Mouse (Mus musculus) thymus, adult 18-20 months (tissue): ENCODE measurements at regions not wholly inside any gene's neighbourhood (a gene's known extent, or its start where the extent isn't known, plus 50 kb on each side); places are given as distances from the start of the nearest gene placed in this dataset.
A peak's percentile ranks its signal among the peaks of the same experiment; 100 is the strongest.

ENCODE experiments used
- DNase-seq, 2 experiments: peaks; one replicate each; pipeline ENCODE4 v3.0.0; 2022; ENCODE audit warnings: mixed read lengths in 2 of 2

DNA sequence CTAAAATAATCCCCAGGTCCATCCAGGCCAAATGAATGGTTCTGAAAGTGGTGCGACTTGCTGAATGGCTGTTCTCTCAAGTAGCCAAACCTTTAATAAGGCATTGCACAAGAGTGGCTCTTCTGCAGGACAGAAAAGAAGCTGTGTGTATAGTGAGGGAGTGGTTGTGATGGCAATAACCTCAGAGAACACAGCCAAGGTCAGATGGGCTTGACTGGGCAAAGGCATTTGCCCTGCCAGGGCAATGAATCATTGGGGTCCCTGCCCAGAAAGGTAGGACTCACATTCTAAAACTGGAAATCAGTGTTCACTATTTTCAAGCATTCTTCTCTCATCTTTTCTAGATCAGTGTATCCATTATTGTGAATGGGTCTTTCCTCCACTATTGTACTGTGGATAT is 295.4 kb upstream of the Usp25 start:
- no peak for DNase-seq

- DNase-seq, result peak in 1 of 2 experiments; percentile 30
These were observed 318.6 kb upstream of the Usp25 start for GRCm38 (mm10) chr16:76694913-76695312.

DNA sequence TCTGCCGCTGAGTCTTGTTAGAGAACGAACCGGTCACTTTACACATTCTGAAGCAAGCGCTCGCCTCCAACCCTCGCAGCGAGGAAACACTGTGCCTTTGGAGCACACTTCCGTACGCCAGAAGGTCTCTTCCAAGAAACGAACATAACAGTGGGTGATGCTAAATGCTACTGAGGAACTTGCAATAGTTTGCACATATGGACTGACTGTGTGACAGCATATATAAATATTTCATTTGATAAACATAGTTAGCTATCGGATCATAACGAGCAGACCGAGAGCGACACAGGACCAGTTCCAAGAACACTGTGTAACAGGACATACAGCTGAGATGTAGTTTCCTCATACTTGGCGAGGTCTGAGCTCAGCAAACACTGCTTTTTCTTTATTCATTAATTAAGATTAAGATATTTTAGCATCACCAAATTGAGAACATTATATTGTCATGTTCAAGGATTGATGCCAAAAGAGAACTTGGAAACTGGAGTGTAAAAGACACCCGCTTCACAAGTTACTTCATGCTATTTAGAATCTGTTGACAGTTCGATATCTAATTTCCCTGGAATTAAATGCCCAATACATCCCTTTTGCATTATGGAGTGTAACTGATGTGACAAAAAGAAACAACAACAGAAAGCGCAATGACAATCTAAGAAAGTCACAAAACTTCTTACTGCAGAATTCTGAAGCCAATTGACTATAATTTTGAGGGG is 314.3 kb upstream of the Nrip1 start:
- DNase-seq, result no peak

DNA sequence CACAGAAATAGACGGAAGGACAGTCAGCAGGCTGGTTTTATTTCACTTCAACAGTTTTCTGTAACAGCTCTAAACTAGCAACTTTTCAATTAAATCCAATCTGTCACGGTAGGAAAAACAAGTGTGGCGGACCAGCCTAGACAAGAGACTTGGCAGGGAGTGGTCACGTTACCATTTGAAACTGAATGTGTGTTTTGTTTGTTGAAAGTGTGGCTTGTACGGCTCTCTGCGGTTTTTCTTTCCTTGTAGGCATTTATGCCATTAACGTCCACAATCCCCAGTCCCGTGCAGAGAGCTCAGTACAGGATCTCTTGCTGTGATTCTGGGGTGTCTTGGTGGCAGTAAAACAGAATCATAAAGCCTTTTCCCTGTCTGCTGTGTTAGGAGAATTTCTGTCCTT is 311.9 kb upstream of the Nrip1 start:
- DNase-seq, result no peak

DNA sequence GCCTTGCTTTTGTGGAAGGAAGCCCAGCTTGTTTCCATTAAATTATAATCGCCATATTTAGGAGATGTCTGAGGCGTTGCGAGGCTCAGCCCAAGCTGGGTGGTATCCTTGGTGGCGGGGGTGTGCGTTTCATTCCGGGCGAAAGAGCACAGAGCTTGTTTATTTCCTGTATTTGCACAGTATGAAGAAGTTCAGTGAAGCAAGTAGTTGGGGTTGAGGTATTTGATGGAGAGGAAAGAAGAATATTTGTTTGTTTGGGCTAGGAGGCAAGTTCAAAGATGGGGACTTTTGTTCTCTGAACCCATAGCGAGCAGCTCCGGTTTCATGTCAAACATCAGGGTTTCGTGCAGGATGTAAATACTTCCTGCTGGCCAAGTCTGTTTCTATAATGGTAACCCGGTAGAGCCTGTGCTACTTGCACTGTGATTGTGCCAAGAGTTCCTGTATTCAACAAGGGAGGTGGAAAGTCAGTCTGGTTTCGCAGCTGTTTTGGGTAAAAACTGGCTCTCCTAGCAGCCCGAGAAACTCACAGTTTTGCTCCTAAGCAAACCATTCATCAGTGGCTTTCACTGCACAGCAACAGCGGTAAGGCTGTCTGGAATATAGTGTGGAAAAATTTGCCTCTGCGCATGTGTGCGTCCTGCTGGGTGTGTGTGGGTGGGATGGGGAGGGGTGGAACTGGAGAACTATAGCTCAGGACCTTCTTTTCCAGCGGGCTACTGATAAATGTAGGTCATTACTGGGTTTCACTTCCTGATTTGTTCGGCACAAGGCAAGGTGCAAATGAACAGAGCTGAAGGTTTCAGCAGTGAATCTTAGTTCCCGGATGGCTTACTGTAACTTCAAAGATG is 306.7 kb upstream of the Nrip1 start:
- DNase-seq, result peak; percentile 6 to 38

- DNase-seq, result no peak
These were observed 305.3 kb upstream of the Nrip1 start for GRCm38 (mm10) chr16:76678885-76679284.

DNA sequence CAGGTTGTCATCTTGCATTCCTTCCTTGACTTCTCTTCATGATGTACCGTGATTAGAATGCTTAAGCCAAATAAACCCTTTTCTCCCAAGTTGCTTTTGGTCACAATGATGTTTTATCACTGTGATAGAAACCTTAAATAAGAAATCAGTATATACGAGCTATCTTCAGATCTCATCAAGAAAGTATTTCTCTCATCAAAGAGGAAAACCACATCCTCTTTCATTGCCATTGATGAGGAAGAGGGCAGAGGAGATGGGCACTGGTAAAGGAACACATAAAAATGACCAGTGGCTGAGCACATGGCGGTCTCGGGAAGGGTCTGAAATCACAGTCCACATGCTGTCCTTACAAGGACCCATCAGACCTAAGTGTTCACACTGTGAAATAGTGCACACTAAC is 296.2 kb upstream of the Nrip1 start:
- no peak for DNase-seq

- no peak for DNase-seq
These were observed 293.4 kb upstream of the Nrip1 start for GRCm38 (mm10) chr16:76667046-76667445.

DNA sequence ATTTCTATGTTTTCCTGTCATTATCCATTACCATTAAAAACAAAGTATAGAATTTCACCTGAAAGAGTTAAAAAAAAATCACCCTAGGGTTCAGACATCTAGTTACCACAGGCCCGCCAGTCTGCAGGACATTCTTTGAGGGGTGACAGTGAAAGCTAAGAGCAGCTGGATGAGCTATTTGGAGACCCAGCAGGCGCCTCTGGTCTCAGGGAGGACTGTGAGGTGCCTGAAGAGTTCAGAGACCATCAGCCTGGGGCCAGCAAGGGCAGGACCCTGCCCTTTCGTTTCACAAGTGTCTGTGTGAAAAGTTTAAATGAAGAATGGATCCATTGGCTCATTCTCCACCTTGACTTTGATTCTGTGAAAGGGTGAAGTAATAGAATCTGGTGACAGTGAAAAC is 281.5 kb upstream of the Nrip1 start:
- no peak for DNase-seq

GRCm38 (mm10) chr16:76644281-76644680 is 270.7 kb upstream of the Nrip1 start:
- no peak for DNase-seq

- DNase-seq, result no peak
These were observed 270.2 kb upstream of the Nrip1 start for GRCm38 (mm10) chr16:76643801-76644200.

GRCm38 (mm10) chr16:76635169-76635568 is 261.5 kb upstream of the Nrip1 start:
- no peak for DNase-seq

GRCm38 (mm10) chr16:76634196-76634698 is 260.6 kb upstream of the Nrip1 start:
- DNase-seq, result no peak

DNA sequence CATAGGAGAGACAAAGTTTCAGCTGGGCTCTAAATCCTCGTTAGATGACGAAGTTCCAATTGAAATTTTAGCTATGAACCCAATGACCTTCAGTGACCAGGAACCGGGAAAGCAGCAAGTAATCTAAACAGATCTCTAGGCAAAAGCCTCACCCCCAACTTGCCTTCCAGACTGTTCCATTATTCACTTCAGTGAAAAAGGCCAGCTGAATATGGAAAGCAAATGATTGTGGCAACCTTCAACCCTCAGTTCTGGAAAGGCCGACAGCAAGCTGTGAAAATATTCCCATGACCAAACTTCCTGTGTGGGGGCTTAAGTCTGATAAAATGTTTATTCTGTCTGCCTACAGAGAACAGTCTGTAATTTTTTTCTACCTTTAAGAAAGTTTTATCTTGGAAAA is 252.5 kb upstream of the Nrip1 start:
- no peak for DNase-seq

GRCm38 (mm10) chr16:76621715-76622114 is 248.1 kb upstream of the Nrip1 start:
- no peak for DNase-seq

GRCm38 (mm10) chr16:76618295-76618694 is 244.7 kb upstream of the Nrip1 start:
- DNase-seq, result no peak

DNA sequence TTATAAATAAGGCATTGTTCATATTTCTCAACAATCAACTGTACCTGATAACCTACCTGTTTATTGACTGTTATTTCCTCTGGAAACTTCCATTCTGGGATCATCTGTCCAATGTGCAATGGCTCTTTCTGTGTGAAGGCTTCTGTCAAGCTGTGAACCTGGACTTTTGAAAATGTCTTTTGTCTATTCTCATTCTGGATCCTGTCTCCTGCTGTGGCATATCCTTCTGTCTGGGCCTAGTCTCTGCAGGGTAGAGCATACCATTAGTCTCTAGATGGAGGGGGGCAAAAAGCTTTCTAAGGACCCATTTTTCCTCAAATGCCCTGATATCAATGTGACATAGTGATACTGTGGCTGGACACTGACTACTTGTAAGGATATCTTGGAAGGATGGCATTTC is 237.4 kb upstream of the Nrip1 start:
- DNase-seq, result no peak

- no peak for DNase-seq
These were observed 231.3 kb upstream of the Nrip1 start for GRCm38 (mm10) chr16:76604914-76605313.

DNA sequence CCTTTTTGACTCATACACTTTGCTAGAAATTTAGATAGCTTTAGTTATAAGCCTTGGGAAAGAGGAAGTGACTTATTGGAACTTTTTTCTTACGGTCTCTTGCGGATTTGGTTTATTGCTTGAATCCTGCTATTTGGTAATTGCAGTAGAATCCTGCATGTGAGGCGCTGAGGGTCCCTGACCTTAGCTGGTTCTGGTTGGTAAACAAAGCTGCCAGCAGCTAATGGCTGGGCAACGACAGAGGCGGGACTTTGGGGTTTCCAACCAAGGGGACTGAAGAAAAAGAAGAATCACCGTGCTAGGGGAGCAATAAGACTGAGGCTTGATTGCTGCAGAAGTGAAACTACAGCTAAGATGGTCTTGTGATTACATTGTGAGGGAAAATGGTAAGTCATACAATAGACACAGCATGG is 230.2 kb upstream of the Nrip1 start:
- DNase-seq, result no peak

DNA sequence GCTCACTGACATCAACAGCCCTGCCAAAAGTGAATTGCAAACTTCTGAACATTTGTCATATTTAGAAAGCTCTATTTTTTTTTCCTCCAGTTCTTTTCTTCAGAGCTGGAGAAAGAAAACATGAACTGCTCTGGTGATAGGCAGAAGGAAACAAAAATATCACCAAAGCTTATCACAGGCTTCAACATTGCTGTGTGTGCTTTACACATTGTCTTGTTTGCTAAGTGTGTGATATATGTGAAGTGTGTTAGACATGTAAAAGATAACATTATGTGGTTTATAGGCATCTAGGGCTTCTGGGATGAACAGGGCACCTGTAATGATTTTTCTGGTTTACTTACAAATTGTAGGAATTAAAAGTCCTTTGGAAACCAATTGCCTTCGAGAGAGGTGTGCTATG is 229.8 kb upstream of the Nrip1 start:
- DNase-seq, result no peak

DNA sequence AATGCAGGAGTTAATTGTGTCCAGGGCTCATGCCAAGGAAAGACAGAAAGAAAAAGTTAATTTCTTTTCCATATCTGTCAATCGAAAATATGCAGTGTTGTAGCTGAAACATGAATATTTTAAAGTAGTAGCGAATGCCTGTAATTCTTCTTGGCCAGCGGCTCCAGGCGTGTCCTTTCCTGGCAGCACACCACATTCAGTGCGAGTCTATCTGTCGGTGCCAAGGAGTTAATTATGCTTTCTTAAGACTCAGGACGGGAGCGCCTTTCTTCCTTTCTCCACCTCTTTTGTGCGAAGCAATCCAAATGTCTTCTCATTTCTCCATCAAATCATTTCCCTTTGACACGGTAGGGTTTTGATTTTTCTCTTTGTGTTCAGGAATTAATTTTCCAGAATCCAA is 226.5 kb upstream of the Nrip1 start:
- DNase-seq, result no peak

DNA sequence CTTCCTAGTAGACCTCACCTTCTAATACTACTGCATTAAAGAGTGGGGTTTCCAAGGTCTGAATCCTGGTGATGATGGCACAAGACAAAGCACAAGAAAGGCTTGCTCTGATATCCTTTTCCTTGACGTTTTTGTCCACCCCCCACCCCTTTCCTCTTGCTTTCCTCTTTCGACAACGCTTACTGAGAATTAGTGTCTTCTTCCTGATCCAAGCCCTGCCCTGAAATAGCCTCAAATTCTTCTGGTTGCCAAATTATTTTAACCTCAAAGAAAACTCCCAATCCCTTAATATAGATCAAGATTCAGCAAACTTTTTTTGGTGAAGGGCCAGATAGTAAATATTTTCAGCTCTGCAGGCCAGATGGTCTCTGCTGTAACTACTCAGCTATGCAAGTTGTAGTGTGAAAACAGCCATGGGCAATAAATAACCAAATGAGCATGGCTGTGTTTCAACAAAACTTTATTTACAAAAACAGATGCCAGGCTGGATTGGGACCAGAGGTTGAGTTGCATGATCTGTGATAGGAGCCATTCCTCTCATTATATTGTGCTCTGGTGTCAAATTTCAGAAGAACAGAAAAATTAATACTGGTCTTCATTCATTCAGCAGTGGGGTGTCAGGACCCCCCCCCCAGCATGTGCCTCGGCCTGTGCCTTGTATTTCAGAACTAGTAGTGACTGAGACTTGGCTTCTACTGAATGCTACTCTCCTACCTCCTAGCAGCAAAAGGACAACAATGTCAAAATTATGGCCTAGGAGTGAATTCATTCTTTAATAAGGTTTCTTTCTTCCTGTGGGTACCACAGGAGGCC is 218.5 kb upstream of the Nrip1 start:
- DNase-seq, result no peak

- DNase-seq, result no peak
These were observed 216.2 kb upstream of the Nrip1 start for GRCm38 (mm10) chr16:76589791-76590190.
